Mouse (Mus musculus): ENCODE results near the gene Ankrd13a. TPM values are rescaled to one million over a fixed set of nuclear protein-coding genes. Genes with fewer than 3 reads are reported as not detected.

Gene Ankrd13a
- polyA plus RNA-seq, 1 experiment = 118 TPM

DNA sequence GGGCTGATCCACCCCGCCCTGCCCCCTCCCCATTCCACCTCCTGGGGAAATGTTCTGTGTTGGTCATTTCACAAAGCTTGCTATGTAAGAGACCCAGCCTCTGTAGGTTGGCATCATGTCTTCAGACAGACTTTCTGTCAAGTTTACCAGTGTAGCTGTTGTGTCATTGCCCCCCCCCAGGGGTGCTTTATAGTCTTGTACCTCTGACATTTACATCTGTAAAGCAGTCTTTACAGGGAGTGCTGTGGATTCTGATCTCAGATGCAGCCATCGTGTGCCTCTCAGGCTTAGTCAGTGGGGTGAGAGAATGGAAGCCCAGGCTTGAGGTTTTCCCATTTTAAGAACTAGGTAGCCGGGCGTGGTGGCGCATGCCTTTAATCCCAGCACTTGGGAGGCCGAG is 27.4 kb downstream of the Ankrd13a start:
- Histone ChIP-seq H3K36me3 (ENCODE audit: control insufficient read depth, insufficient read depth, low read length) (peaks cover 71% of the 10 kb centered on the region), H3K4me3 (ENCODE audit: control insufficient read depth, insufficient read depth, low read length) (no peak overlapping the region)
- TF ChIP-seq POLR2A (IDR thresholded peaks at IDR 0.05; ENCODE audit: control insufficient read depth, extremely low read depth, insufficient read depth, low read length, poor library complexity) (no peak), CTCF (IDR thresholded peaks at IDR 0.05; ENCODE audit: borderline replicate concordance, control insufficient read depth, extremely low read depth, insufficient read depth, low read length, poor library complexity) (no peak)

DNA sequence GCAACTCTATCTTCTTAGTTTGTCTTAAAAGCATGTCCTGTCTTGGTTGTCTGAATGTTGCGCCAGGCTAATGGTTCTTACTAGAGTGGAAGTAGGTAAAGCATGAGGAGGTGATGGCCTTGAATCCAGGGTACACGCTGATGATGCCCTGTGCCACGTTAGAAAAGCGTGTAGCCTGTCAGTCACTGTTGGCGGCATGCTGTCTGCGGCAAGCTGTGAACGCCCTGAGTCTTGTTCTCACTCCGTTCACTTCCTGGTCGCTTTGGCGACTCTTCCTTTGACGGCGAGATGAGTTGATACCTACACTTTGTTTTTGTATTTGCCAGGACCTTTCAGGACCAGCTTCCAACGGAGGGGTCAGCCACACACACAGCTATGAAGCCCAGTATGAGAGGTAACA is 28.8 kb downstream of the Ankrd13a start:
- H3K4me3 ChIP-seq (ENCODE audit: control insufficient read depth, insufficient read depth, low read length) = no peak overlapping the region
- H3K4me1 ChIP-seq (replicated peaks; ENCODE audit: control insufficient read depth, insufficient read depth, low read length) = peaks cover 16% of the 10 kb centered on the region
- H3K36me3 ChIP-seq (ENCODE audit: control insufficient read depth, insufficient read depth, low read length) = peaks cover 59% of the 10 kb centered on the region
- no peak for DNase-seq
- 94% methylated on average over 13 of the region's 13 CpGs for WGBS
- no peak overlapping the region for H3K27ac ChIP-seq (ENCODE audit: control insufficient read depth, insufficient read depth, low read length)
- no peaks in the 10 kb centered on the region for H3K27me3 ChIP-seq (ENCODE audit: control insufficient read depth, insufficient read depth, low read length)
- no peak for TF ChIP-seq POLR2A (IDR thresholded peaks at IDR 0.05; ENCODE audit: control insufficient read depth, extremely low read depth, insufficient read depth, low read length, poor library complexity)

More for the DNA sequence above, 27.4 kb downstream of the Ankrd13a start:
- no peak for DNase-seq
- no peaks in the 10 kb centered on the region for H3K27me3 ChIP-seq (ENCODE audit: control insufficient read depth, insufficient read depth, low read length)
- H3K4me1 ChIP-seq (replicated peaks; ENCODE audit: control insufficient read depth, insufficient read depth, low read length) = peaks cover 16% of the 10 kb centered on the region
- no peak overlapping the region for H3K27ac ChIP-seq (ENCODE audit: control insufficient read depth, insufficient read depth, low read length)
- WGBS = 98% methylated on average over 6 of the region's 6 CpGs

GRCm38 (mm10) chr5:114804335-114804734 is 29.9 kb downstream of the Ankrd13a start:
- Histone ChIP-seq H3K27me3 (ENCODE audit: control insufficient read depth, insufficient read depth, low read length) (no peaks in the 10 kb centered on the region), H3K27ac (ENCODE audit: control insufficient read depth, insufficient read depth, low read length) (no peak overlapping the region), H3K36me3 (ENCODE audit: control insufficient read depth, insufficient read depth, low read length) (peaks cover 50% of the 10 kb centered on the region), H3K4me1 (replicated peaks; ENCODE audit: control insufficient read depth, insufficient read depth, low read length) (peaks cover 16% of the 10 kb centered on the region), H3K4me3 (ENCODE audit: control insufficient read depth, insufficient read depth, low read length) (no peak overlapping the region)
- TF ChIP-seq POLR2A (IDR thresholded peaks at IDR 0.05; ENCODE audit: control insufficient read depth, extremely low read depth, insufficient read depth, low read length, poor library complexity) = no peak
- TF ChIP-seq CTCF (IDR thresholded peaks at IDR 0.05; ENCODE audit: borderline replicate concordance, control insufficient read depth, extremely low read depth, insufficient read depth, low read length, poor library complexity) = no peak
- 95% methylated on average over 13 of the region's 13 CpGs for WGBS
- DNase-seq = no peak

GRCm38 (mm10) chr5:114804958-114805357 is 30.5 kb downstream of the Ankrd13a start:
- peak; percentile 27 for DNase-seq
- Histone ChIP-seq H3K27ac (ENCODE audit: control insufficient read depth, insufficient read depth, low read length) (no peak overlapping the region), H3K4me1 (replicated peaks; ENCODE audit: control insufficient read depth, insufficient read depth, low read length) (peaks cover 16% of the 10 kb centered on the region), H3K27me3 (ENCODE audit: control insufficient read depth, insufficient read depth, low read length) (no peaks in the 10 kb centered on the region), H3K4me3 (ENCODE audit: control insufficient read depth, insufficient read depth, low read length) (no peak overlapping the region), H3K36me3 (ENCODE audit: control insufficient read depth, insufficient read depth, low read length) (peaks cover 43% of the 10 kb centered on the region)
- no peak for TF ChIP-seq CTCF (IDR thresholded peaks at IDR 0.05; ENCODE audit: borderline replicate concordance, control insufficient read depth, extremely low read depth, insufficient read depth, low read length, poor library complexity)
- TF ChIP-seq POLR2A (IDR thresholded peaks at IDR 0.05; ENCODE audit: control insufficient read depth, extremely low read depth, insufficient read depth, low read length, poor library complexity) = no peak
- WGBS = 74% methylated on average over 3 of the region's 3 CpGs

DNA sequence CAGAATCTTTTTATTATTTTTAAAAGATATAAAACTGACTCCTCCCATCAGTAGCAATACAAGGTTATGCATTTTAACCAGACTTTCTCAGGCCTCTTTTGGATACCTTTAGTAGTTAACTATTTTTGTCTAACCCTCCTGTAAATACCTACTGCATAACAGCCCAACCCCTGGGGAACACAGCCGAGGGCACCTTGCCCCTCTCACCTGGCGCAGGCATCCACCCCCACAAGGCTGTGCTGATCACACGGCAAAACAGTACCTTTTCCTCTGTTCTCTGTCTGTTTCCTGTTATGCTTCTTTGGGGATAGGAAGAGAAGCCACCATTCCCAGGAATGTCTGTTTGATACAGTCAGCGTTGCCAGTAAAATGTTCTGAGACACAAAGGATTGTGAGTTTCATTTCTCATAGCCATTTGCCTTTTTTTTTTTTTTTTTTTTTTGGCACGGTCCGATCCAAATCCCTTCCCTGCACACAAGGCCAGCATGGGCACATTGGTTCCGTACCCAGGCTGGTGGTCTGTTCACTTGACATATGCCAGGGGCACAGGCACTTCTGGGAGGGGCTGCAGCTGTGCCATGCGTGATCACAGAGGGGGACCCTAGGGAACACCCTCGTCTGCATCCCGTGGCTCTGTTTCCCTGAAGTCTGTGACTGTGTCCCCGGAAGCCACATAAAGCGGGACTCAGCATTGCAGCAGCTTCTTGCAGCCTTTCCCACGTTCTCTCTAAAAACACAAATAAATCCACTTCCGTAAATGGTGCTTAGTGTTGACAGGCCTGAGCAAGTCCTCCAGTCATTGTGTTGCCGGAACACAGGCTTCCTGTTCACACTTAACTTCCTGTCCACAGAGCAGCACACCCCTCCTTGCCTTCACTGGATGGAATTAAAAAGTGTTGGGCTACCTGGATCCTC is 31.2 kb downstream of the Ankrd13a start:
- Histone ChIP-seq H3K27me3 (ENCODE audit: control insufficient read depth, insufficient read depth, low read length) (no peaks in the 10 kb centered on the region), H3K36me3 (ENCODE audit: control insufficient read depth, insufficient read depth, low read length) (peaks cover 36% of the 10 kb centered on the region), H3K27ac (ENCODE audit: control insufficient read depth, insufficient read depth, low read length) (peak overlapping the region; percentile 85), H3K4me3 (ENCODE audit: control insufficient read depth, insufficient read depth, low read length) (peak overlapping the region; percentile 33), H3K4me1 (replicated peaks; ENCODE audit: control insufficient read depth, insufficient read depth, low read length) (peaks cover 16% of the 10 kb centered on the region)
- 20% methylated on average over 15 of the region's 15 CpGs for WGBS
- peak; percentile 29 for DNase-seq
- TF ChIP-seq POLR2A (IDR thresholded peaks at IDR 0.05; ENCODE audit: control insufficient read depth, extremely low read depth, insufficient read depth, low read length, poor library complexity) (no peak), CTCF (IDR thresholded peaks at IDR 0.05; ENCODE audit: borderline replicate concordance, control insufficient read depth, extremely low read depth, insufficient read depth, low read length, poor library complexity) (no peak)

DNA sequence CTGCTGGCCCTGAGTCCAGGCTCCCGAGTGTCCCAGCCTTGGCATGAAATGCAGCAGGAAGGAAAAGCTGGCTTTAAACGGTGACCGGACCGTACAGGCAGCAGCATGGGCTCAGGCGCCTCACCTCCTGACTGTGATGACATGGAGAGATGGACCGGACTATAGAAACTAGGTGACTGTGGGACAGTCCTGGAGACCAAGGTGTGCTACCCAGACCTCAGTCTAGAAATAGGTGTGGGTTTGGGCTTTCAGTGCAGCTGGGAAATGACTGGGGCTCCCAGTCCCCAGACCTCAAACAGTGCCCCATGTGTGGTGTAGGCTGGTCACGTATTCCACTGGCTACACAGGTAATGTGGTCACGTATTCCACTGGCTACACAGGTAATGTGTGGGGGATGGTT is 32.2 kb downstream of the Ankrd13a start:
- Histone ChIP-seq H3K4me1 (replicated peaks; ENCODE audit: control insufficient read depth, insufficient read depth, low read length) (peaks cover 16% of the 10 kb centered on the region), H3K4me3 (ENCODE audit: control insufficient read depth, insufficient read depth, low read length) (no peak overlapping the region), H3K27ac (ENCODE audit: control insufficient read depth, insufficient read depth, low read length) (peak overlapping the region; percentile 85), H3K27me3 (ENCODE audit: control insufficient read depth, insufficient read depth, low read length) (no peaks in the 10 kb centered on the region), H3K36me3 (ENCODE audit: control insufficient read depth, insufficient read depth, low read length) (peaks cover 27% of the 10 kb centered on the region)
- TF ChIP-seq CTCF (IDR thresholded peaks at IDR 0.05; ENCODE audit: borderline replicate concordance, control insufficient read depth, extremely low read depth, insufficient read depth, low read length, poor library complexity) (no peak), POLR2A (IDR thresholded peaks at IDR 0.05; ENCODE audit: control insufficient read depth, extremely low read depth, insufficient read depth, low read length, poor library complexity) (no peak)
- no peak for DNase-seq
- 75% methylated on average over 8 of the region's 8 CpGs for WGBS

All from thymus, adult 2 months (tissue).